Mouse (Mus musculus) testis, adult 2 months (tissue): ENCODE measurements around the gene Mtln.

Experiments used
- CTCF ChIP-seq: fragments of 200-500 bp; IDR thresholded peaks from 2 replicates; pipeline ENCODE4 v1.5.1; 2012; ENCODE audit warnings: low read depth, mild to moderate bottlenecking, inconsistent platforms, low read length, moderate library complexity; ENCODE audit not compliant: control insufficient read depth, insufficient read depth, insufficient replicate concordance
- POLR2A ChIP-seq: fragments of 200-500 bp; IDR thresholded peaks from 2 replicates; pipeline ENCODE4 v1.6.1; 2012; ENCODE audit warnings: low read depth, mild to moderate bottlenecking, inconsistent platforms, low read length, moderate library complexity; ENCODE audit not compliant: control insufficient read depth

- TF ChIP-seq CTCF (no peak), POLR2A (no peak)
Observed at GRCm38 (mm10) chr2:127742637-127743036, 49.7 kb downstream of the Mtln start.
